Mouse (Mus musculus) E14TG2a.4 (cell line): ENCODE measurements around the gene Gm21866.
"Not testable (repeated sequence)": the region's sequence is repeated elsewhere in the genome, so short reads cannot be mapped to it uniquely, and the experiment has no call there.

Experiments used
- H3K27me3 ChIP-seq: 2 replicates; pipeline ENCODE4 v1.6.1; 2014; ENCODE audit warnings: low read length, control low read depth; ENCODE audit not compliant: insufficient read depth
- H3K36me3 ChIP-seq: 2 replicates; pipeline ENCODE4 v1.6.1; 2014; ENCODE audit warnings: low read length, control low read depth; ENCODE audit not compliant: insufficient read depth
- H3K4me1 ChIP-seq: replicated peaks from 2 replicates; pipeline ENCODE4 v1.6.1; 2014; ENCODE audit warnings: low read depth, low read length, control low read depth
- H3K4me3 ChIP-seq: replicated peaks from 2 replicates; pipeline ENCODE4 v1.5.1; 2014; ENCODE audit warnings: mild to moderate bottlenecking, low read length
- H3K9me3 ChIP-seq: 2 replicates; pipeline ENCODE4 v1.6.1; 2014; ENCODE audit warnings: low read length, control low read depth

Gm21866 gene

GRCm38 (mm10) chrY:13465479-13465878 lies at the start of gene Gm21866:
Gene Gm21866, minus strand, starts transcription at chrY:13465579.
- H3K9me3 ChIP-seq, H3K4me1 ChIP-seq: not testable (repeated sequence)

DNA sequence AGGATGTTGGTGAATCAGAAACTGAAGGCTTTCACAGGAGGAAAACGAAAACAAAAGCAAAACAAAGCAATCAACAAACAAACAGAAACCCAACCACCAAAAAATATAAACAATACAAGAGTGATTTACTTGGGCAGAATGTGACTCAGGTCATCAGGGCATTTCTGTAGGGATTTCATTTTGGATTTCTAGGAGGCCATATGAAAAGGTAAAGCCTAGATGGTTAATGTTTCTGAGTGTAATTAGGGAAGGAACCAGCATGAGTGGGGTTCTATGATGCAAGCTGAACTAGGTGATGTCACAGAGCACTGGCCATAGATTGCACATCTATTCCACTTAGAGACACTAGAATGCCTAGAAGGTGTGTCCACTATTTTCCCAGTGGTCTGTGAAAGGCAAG lies 28.3 kb upstream of the Gm21866 start, which contains the start of gene Gm20773:
TSS of gene Gm20773 (plus strand) at position 301 of the 400 bp plus-strand sequence.
- not testable (repeated sequence) for H3K36me3 ChIP-seq, H3K9me3 ChIP-seq, H3K27me3 ChIP-seq, H3K4me1 ChIP-seq, H3K4me3 ChIP-seq

More at GRCm38 (mm10) chrY:13465479-13465878, at the start of gene Gm21866:
- H3K27me3 ChIP-seq, H3K4me3 ChIP-seq, H3K36me3 ChIP-seq: not testable (repeated sequence)
